Mouse (Mus musculus): Measurements from ENCODE around the gene Gm10563. TPM values are rescaled to one million over a fixed set of nuclear protein-coding genes. Genes with fewer than 3 reads are reported as not detected.

The Gm10563 gene
- polyA plus RNA-seq, 1 experiment: not detected

DNA sequence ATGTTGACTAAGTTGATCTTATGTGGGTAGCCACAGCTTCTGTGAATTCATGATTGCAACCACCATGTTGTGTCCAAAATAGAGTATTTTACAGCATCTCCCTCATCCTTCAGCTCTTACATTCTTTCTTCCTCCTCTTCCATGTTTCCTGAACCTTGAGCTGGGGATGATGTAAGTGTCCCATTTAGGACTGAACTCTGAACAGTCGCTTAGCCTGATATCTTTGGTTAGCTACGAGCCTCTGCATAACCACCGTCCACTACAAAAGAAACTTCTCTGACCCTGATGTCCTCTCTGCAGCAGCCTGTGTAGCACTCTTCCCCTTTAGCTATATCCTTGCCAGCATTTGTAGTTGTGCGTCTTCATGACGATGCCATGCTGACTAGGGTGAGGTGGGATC, 513 bp upstream of the Gm10563 start:
- no peak for TF ChIP-seq CTCF (IDR thresholded peaks at IDR 0.05; ENCODE audit: low read depth, low read length)
- no peak for TF ChIP-seq EP300 (IDR thresholded peaks at IDR 0.05; ENCODE audit: insufficient read depth, low read depth, low read length)
- TF ChIP-seq POLR2A (IDR thresholded peaks at IDR 0.05; ENCODE audit: insufficient read depth, low read length): no peak
- no peak overlapping the region for H3K27ac ChIP-seq (ENCODE audit: insufficient read depth, low read length)
- H3K36me3 ChIP-seq (ENCODE audit: control insufficient read depth, insufficient read depth, low read length, poor library complexity, severe bottlenecking): peaks cover 43% of the 10 kb centered on the region
- no peak overlapping the region for H3K9ac ChIP-seq (ENCODE audit: low read depth, poor library complexity, severe bottlenecking)
- H3K4me3 ChIP-seq (ENCODE audit: low read depth, low read length): no peak overlapping the region
- no peaks in the 10 kb centered on the region for H3K4me1 ChIP-seq (ENCODE audit: control insufficient read depth, insufficient read depth, low read length)
- no peaks in the 10 kb centered on the region for H3K9me3 ChIP-seq (replicated peaks; ENCODE audit: control insufficient read depth, insufficient read depth, low read length, poor library complexity, severe bottlenecking)
- H3K27me3 ChIP-seq (ENCODE audit: control insufficient read depth, insufficient read depth, low read length, poor library complexity, severe bottlenecking): no peaks in the 10 kb centered on the region

GRCm38 (mm10) chr4:155643531-155643930, 1.7 kb downstream of the Gm10563 start:
- no peaks in the 10 kb centered on the region for H3K27me3 ChIP-seq (ENCODE audit: control insufficient read depth, insufficient read depth, low read length, poor library complexity, severe bottlenecking)
- no peak overlapping the region for H3K4me3 ChIP-seq (ENCODE audit: low read depth, low read length)
- no peaks in the 10 kb centered on the region for H3K4me1 ChIP-seq (ENCODE audit: control insufficient read depth, insufficient read depth, low read length)
- H3K9me3 ChIP-seq (replicated peaks; ENCODE audit: control insufficient read depth, insufficient read depth, low read length, poor library complexity, severe bottlenecking): no peaks in the 10 kb centered on the region
- TF ChIP-seq POLR2A (IDR thresholded peaks at IDR 0.05; ENCODE audit: insufficient read depth, low read length): no peak
- no peak for TF ChIP-seq EP300 (IDR thresholded peaks at IDR 0.05; ENCODE audit: insufficient read depth, low read depth, low read length)
- no peak for TF ChIP-seq CTCF (IDR thresholded peaks at IDR 0.05; ENCODE audit: low read depth, low read length)
- H3K27ac ChIP-seq (ENCODE audit: insufficient read depth, low read length): no peak overlapping the region
- peaks cover 40% of the 10 kb centered on the region for H3K36me3 ChIP-seq (ENCODE audit: control insufficient read depth, insufficient read depth, low read length, poor library complexity, severe bottlenecking)
- H3K9ac ChIP-seq (ENCODE audit: low read depth, poor library complexity, severe bottlenecking): no peak overlapping the region

DNA sequence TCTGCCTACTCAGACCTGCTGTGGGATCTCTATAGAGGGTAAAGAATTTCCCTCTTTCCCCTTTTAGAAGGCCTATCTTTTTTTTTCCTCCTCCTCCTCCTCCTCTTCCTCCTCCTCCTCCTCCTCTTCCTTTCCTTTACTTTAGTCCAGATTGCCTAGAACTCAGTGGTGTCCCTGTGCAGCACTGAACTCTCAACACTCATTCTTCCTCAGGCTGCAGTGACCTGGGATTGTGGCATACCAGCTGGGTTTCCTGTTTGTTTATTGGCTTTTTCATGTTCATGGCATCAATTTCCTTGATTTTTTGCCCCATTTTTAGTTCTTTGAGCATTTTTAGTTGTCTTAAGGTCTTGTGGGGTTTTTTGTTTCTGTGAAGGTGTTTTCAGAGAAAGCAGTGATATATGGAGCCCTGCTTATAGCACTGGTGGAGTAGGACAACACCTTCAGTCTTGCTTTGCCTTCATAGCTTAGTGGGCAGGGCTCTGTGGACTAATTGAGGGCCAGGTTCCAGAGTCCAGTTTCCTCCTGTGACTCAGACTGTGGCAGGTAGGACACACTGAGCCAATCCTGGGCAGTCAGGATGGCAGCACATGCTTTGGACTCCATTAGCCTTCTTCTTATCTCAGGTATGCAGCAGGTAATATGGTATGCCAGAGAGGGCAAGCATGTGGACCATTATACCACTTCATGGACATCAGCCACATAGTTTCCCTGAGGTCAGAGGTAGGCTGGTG, 9.3 kb downstream of the Gm10563 start:
- H3K4me1 ChIP-seq (ENCODE audit: control insufficient read depth, insufficient read depth, low read length): no peaks in the 10 kb centered on the region
- H3K4me3 ChIP-seq (ENCODE audit: low read depth, low read length): no peak overlapping the region
- peaks cover 59% of the 10 kb centered on the region for H3K36me3 ChIP-seq (ENCODE audit: control insufficient read depth, insufficient read depth, low read length, poor library complexity, severe bottlenecking)
- H3K9me3 ChIP-seq (replicated peaks; ENCODE audit: control insufficient read depth, insufficient read depth, low read length, poor library complexity, severe bottlenecking): no peaks in the 10 kb centered on the region
- no peak overlapping the region for H3K27ac ChIP-seq (ENCODE audit: insufficient read depth, low read length)
- TF ChIP-seq EP300 (IDR thresholded peaks at IDR 0.05; ENCODE audit: insufficient read depth, low read depth, low read length) (no peak), POLR2A (IDR thresholded peaks at IDR 0.05; ENCODE audit: insufficient read depth, low read length) (no peak), CTCF (IDR thresholded peaks at IDR 0.05; ENCODE audit: low read depth, low read length) (no peak)
- no peak overlapping the region for H3K9ac ChIP-seq (ENCODE audit: low read depth, poor library complexity, severe bottlenecking)
- no peaks in the 10 kb centered on the region for H3K27me3 ChIP-seq (ENCODE audit: control insufficient read depth, insufficient read depth, low read length, poor library complexity, severe bottlenecking)

GRCm38 (mm10) chr4:155630267-155630666, 14.9 kb downstream of the Gm10563 start:
- Histone ChIP-seq H3K4me3 (ENCODE audit: low read depth, low read length) (no peak overlapping the region), H3K9ac (ENCODE audit: low read depth, poor library complexity, severe bottlenecking) (no peak overlapping the region), H3K9me3 (replicated peaks; ENCODE audit: control insufficient read depth, insufficient read depth, low read length, poor library complexity, severe bottlenecking) (no peaks in the 10 kb centered on the region), H3K4me1 (ENCODE audit: control insufficient read depth, insufficient read depth, low read length) (no peaks in the 10 kb centered on the region), H3K36me3 (ENCODE audit: control insufficient read depth, insufficient read depth, low read length, poor library complexity, severe bottlenecking) (peaks cover 55% of the 10 kb centered on the region), H3K27ac (ENCODE audit: insufficient read depth, low read length) (no peak overlapping the region), H3K27me3 (ENCODE audit: control insufficient read depth, insufficient read depth, low read length, poor library complexity, severe bottlenecking) (no peaks in the 10 kb centered on the region)
- TF ChIP-seq EP300 (IDR thresholded peaks at IDR 0.05; ENCODE audit: insufficient read depth, low read depth, low read length) (no peak), CTCF (IDR thresholded peaks at IDR 0.05; ENCODE audit: low read depth, low read length) (no peak), POLR2A (IDR thresholded peaks at IDR 0.05; ENCODE audit: insufficient read depth, low read length) (no peak)

- TF ChIP-seq CTCF (IDR thresholded peaks at IDR 0.05; ENCODE audit: low read depth, low read length) (no peak), EP300 (IDR thresholded peaks at IDR 0.05; ENCODE audit: insufficient read depth, low read depth, low read length) (0 out of 2 replicates have a peak, but pooled peaks have one; percentile 43), POLR2A (IDR thresholded peaks at IDR 0.05; ENCODE audit: insufficient read depth, low read length) (peak; percentile 93)
- Histone ChIP-seq H3K9ac (ENCODE audit: low read depth, poor library complexity, severe bottlenecking) (peak within 1 kb of the TSS; percentile 47), H3K9me3 (replicated peaks; ENCODE audit: control insufficient read depth, insufficient read depth, low read length, poor library complexity, severe bottlenecking) (no peaks in the 10 kb centered on the region), H3K4me3 (ENCODE audit: low read depth, low read length) (peak within 1 kb of the TSS; percentile 93), H3K27me3 (ENCODE audit: control insufficient read depth, insufficient read depth, low read length, poor library complexity, severe bottlenecking) (no peaks in the 10 kb centered on the region), H3K4me1 (ENCODE audit: control insufficient read depth, insufficient read depth, low read length) (no peaks in the 10 kb centered on the region), H3K27ac (ENCODE audit: insufficient read depth, low read length) (peak within 1 kb of the TSS; percentile 25), H3K36me3 (ENCODE audit: control insufficient read depth, insufficient read depth, low read length, poor library complexity, severe bottlenecking) (peaks cover 30% of the 10 kb centered on the region)
Measured at GRCm38 (mm10) chr4:155624338-155625291, 20.6 kb downstream of the Gm10563 start, which contains the start of gene Cdk11b. Gene Cdk11b (plus strand): TSS chr4:155624854.
